Mouse (Mus musculus): ENCODE measurements at regions not wholly inside any gene's neighbourhood (a gene's known extent, or its start where the extent isn't known, plus 50 kb on each side); places are given as distances from the start of the nearest gene placed in this dataset.

DNA sequence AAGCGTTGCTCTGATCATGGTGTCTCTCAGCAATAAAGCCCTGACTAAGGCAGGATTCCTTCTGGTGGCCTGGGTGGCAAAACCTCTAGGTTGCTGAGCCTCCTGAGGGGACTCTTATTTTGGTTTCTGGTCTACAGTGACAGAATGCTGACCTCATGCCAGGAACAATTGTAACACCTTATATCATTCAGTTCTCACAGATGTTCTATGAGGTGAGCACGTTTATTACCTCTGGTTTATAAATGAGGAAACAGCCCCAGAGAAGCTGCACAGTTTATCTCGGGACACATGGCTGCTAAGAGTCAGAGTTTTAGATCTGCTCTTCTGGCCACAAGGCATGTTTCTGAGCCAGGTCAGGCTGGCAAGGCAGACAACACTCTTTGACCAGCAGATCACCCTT lies 324.3 kb downstream of the Bcl11a start:
- no peak for TF ChIP-seq CTCF (conservative IDR thresholded peaks at IDR 0.05; ENCODE audit: insufficient read depth, insufficient read length, low read depth, low read length)
- no peak for TF ChIP-seq POLR2A (IDR thresholded peaks at IDR 0.05; ENCODE audit: low read depth, low read length)

Data from kidney, adult 2 months (tissue).